Mouse (Mus musculus): ENCODE measurements around the gene Mical2. TPM values are rescaled to one million over a fixed set of nuclear protein-coding genes. Genes with fewer than 3 reads are reported as not detected.

Mical2 gene
- polyA plus RNA-seq, 1 experiment from 2014 or later = 134 TPM

GRCm38 (mm10) chr7:112362574-112363200, 137.0 kb downstream of the Mical2 start:
- peaks cover 53% of the 10 kb centered on the region for H3K4me1 ChIP-seq (replicated peaks)
- H3K9me3 ChIP-seq (replicated peaks) = no peaks in the 10 kb centered on the region
- H3K4me3 ChIP-seq = no peak overlapping the region
- peak overlapping the region; percentile 90 for H3K27ac ChIP-seq
- H3K9ac ChIP-seq = peak overlapping the region; percentile 40; the same call in 1 of the 2 replicates
- H3K36me3 ChIP-seq = no peaks in the 10 kb centered on the region; the same call in 1 of the 2 replicates
- peak; percentile 87 for ATAC-seq (replicated peaks; ENCODE audit: insufficient number of reproducible peaks, insufficient read depth, low FRiP score, low read depth)
- 32% methylated on average over 7 of the region's 7 CpGs for WGBS
- H3K27me3 ChIP-seq = no peaks in the 10 kb centered on the region
- 0 out of 2 replicates have a peak overlapping the region, but pooled peaks have one; percentile 11 for H3K4me2 ChIP-seq

DNA sequence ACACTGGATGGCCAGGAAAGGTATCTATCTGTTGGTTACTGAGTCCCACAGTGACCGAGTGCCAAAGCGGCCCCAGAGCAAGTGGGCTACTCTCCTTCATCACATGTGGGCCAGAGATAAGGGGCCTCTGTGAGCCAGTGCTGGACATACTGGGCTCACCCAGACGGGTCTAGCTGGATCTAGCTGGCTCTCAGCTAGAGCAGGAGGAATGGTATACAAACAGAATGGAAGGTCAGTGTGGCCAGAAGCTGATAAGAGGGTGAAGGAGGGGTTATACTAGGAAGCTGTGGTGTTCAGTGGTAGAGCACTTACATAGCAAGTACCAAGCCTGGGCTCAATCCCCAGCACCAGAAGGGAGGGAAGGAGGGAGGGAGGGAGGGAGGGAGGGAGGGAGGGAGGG, 140.2 kb downstream of the Mical2 start:
- peak overlapping the region; percentile 58 for H3K27ac ChIP-seq
- no peak overlapping the region; the same call in 1 of the 2 replicates for H3K9ac ChIP-seq
- WGBS = 46% methylated on average over 3 of the region's 3 CpGs
- H3K27me3 ChIP-seq = no peaks in the 10 kb centered on the region
- no peaks in the 10 kb centered on the region for H3K36me3 ChIP-seq
- no peak overlapping the region for H3K4me3 ChIP-seq
- H3K4me1 ChIP-seq (replicated peaks) = peaks cover 37% of the 10 kb centered on the region
- no peak overlapping the region for H3K4me2 ChIP-seq
- no peak for ATAC-seq (replicated peaks; ENCODE audit: insufficient number of reproducible peaks, insufficient read depth, low FRiP score, low read depth)
- H3K9me3 ChIP-seq (replicated peaks) = no peaks in the 10 kb centered on the region

- no peak overlapping the region for H3K4me3 ChIP-seq
- H3K27me3 ChIP-seq = no peaks in the 10 kb centered on the region
- WGBS = 29% methylated on average over 2 of the region's 2 CpGs
- H3K9ac ChIP-seq = no peak overlapping the region
- no peak overlapping the region for H3K4me2 ChIP-seq
- H3K27ac ChIP-seq = peak overlapping the region; percentile 15; the same call in 1 of the 2 replicates
- no peaks in the 10 kb centered on the region for H3K36me3 ChIP-seq
- no peaks in the 10 kb centered on the region for H3K9me3 ChIP-seq (replicated peaks)
- peaks cover 11% of the 10 kb centered on the region for H3K4me1 ChIP-seq (replicated peaks)
- ATAC-seq (replicated peaks; ENCODE audit: insufficient number of reproducible peaks, insufficient read depth, low FRiP score, low read depth) = peak; percentile 28; the same call in 1 of the 2 replicates
Measured at GRCm38 (mm10) chr7:112369046-112369445, 143.4 kb downstream of the Mical2 start.

- H3K36me3 ChIP-seq = no peaks in the 10 kb centered on the region
Measured at GRCm38 (mm10) chr7:112369977-112370376, 144.3 kb downstream of the Mical2 start.

GRCm38 (mm10) chr7:112371387-112371786, 145.7 kb downstream of the Mical2 start:
- Histone ChIP-seq H3K27ac (no peak overlapping the region), H3K9me3 (replicated peaks) (no peaks in the 10 kb centered on the region), H3K4me2 (no peak overlapping the region), H3K4me1 (replicated peaks) (peaks cover 20% of the 10 kb centered on the region), H3K27me3 (no peaks in the 10 kb centered on the region), H3K36me3 (no peaks in the 10 kb centered on the region), H3K4me3 (no peak overlapping the region), H3K9ac (no peak overlapping the region)
- no peak for ATAC-seq (replicated peaks; ENCODE audit: insufficient number of reproducible peaks, insufficient read depth, low FRiP score, low read depth)
- WGBS = 86% methylated on average over 2 of the region's 2 CpGs

More at GRCm38 (mm10) chr7:112369977-112370376, 144.3 kb downstream of the Mical2 start:
- no peak for ATAC-seq (replicated peaks; ENCODE audit: insufficient number of reproducible peaks, insufficient read depth, low FRiP score, low read depth)
- no peak overlapping the region for H3K4me2 ChIP-seq
- no peak overlapping the region for H3K4me3 ChIP-seq
- peaks cover 12% of the 10 kb centered on the region for H3K4me1 ChIP-seq (replicated peaks)
- H3K9me3 ChIP-seq (replicated peaks) = no peaks in the 10 kb centered on the region
- H3K9ac ChIP-seq = no peak overlapping the region
- 73% methylated on average over 3 of the region's 3 CpGs for whole genome bisulfite sequencing
- no peak overlapping the region for H3K27ac ChIP-seq
- no peaks in the 10 kb centered on the region for H3K27me3 ChIP-seq

- Histone ChIP-seq H3K9ac (no peak overlapping the region), H3K4me3 (no peak overlapping the region), H3K4me1 (replicated peaks) (peaks cover 33% of the 10 kb centered on the region), H3K4me2 (no peak overlapping the region), H3K9me3 (replicated peaks) (no peaks in the 10 kb centered on the region), H3K27me3 (no peaks in the 10 kb centered on the region), H3K27ac (no peak overlapping the region), H3K36me3 (no peaks in the 10 kb centered on the region)
- ATAC-seq (replicated peaks; ENCODE audit: insufficient number of reproducible peaks, insufficient read depth, low FRiP score, low read depth) = no peak
- WGBS = 92% methylated on average over 5 of the region's 5 CpGs
Measured at GRCm38 (mm10) chr7:112374035-112374434, 148.4 kb downstream of the Mical2 start.

- H3K9me3 ChIP-seq (replicated peaks) = no peaks in the 10 kb centered on the region
- peak overlapping the region; percentile 78 for H3K27ac ChIP-seq
- WGBS = 74% methylated on average over 9 of the region's 9 CpGs
- ATAC-seq (replicated peaks; ENCODE audit: insufficient number of reproducible peaks, insufficient read depth, low FRiP score, low read depth) = no peak; the same call in 1 of the 2 replicates
- no peak overlapping the region for H3K9ac ChIP-seq
- peaks cover 31% of the 10 kb centered on the region for H3K4me1 ChIP-seq (replicated peaks)
- no peak overlapping the region for H3K4me3 ChIP-seq
- H3K36me3 ChIP-seq = no peaks in the 10 kb centered on the region
- H3K27me3 ChIP-seq = no peaks in the 10 kb centered on the region
- no peak overlapping the region for H3K4me2 ChIP-seq
Measured at GRCm38 (mm10) chr7:112375062-112375461, 149.4 kb downstream of the Mical2 start.

DNA sequence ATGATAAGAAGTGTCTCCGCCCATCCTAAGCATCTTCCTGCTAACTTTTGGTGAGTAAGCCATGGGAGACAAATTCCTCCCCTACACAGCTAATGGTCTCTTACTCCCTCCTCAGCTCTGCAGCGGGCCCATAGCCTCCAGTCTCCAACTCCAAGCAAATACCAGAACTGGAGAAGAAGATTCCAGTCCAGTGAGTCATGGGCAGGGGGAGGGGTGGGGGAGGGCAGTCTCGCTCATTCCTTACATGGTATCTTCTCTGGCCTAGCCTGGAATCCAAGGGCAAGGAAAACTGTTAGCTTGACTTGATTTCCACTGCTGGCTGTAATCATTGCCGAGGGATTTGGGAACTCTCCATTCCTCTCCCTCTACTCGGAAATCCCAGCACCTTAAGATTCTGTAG, 150.2 kb downstream of the Mical2 start:
- Histone ChIP-seq H3K4me1 (replicated peaks) (peaks cover 31% of the 10 kb centered on the region), H3K9me3 (replicated peaks) (no peaks in the 10 kb centered on the region), H3K27me3 (no peaks in the 10 kb centered on the region), H3K27ac (peak overlapping the region; percentile 78), H3K9ac (no peak overlapping the region), H3K4me3 (no peak overlapping the region), H3K4me2 (no peak overlapping the region), H3K36me3 (no peaks in the 10 kb centered on the region)
- WGBS = 24% methylated on average over 5 of the region's 5 CpGs
- peak; percentile 70 for ATAC-seq (replicated peaks; ENCODE audit: insufficient number of reproducible peaks, insufficient read depth, low FRiP score, low read depth)

DNA sequence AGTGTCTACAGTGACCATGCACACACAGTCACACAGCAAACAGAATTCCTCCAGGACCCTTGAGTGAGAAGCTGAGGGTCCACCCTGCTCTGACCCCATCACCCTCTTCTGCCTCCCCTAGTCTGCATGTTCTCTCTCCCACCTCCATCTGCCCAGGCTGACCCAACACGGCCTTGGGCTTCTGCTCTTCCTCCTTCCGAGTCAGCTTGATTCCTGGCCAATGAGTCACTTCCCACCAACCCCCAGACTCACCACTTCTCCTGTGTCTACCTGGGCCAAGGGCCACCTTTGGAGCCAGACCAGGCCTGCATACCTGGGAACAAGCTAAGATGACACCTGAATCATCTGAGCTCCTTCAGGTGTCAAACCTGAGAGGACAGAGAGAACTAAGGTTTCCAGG, 151.0 kb downstream of the Mical2 start:
- H3K27ac ChIP-seq = peak overlapping the region; percentile 78
- H3K4me2 ChIP-seq = no peak overlapping the region
- no peak overlapping the region for H3K9ac ChIP-seq

GRCm38 (mm10) chr7:112377314-112377713, 151.7 kb downstream of the Mical2 start:
- Histone ChIP-seq H3K9me3 (replicated peaks) (no peaks in the 10 kb centered on the region), H3K4me3 (no peak overlapping the region), H3K27ac (peak overlapping the region; percentile 78; the same call in 1 of the 2 replicates), H3K27me3 (no peaks in the 10 kb centered on the region), H3K4me2 (no peak overlapping the region), H3K9ac (no peak overlapping the region), H3K4me1 (replicated peaks) (peaks cover 31% of the 10 kb centered on the region), H3K36me3 (0 out of 2 replicates have a peak, but pooled peaks cover 4% of the 10 kb centered on the region)
- 45% methylated on average over 8 of the region's 8 CpGs for WGBS
- 0 out of 2 replicates have a peak, but pooled peaks have one; percentile 54 for ATAC-seq (replicated peaks; ENCODE audit: insufficient number of reproducible peaks, insufficient read depth, low FRiP score, low read depth)

More for the DNA sequence above, 151.0 kb downstream of the Mical2 start:
- ATAC-seq (replicated peaks; ENCODE audit: insufficient number of reproducible peaks, insufficient read depth, low FRiP score, low read depth) = no peak
- no peaks in the 10 kb centered on the region for H3K27me3 ChIP-seq
- no peaks in the 10 kb centered on the region for H3K36me3 ChIP-seq
- H3K4me1 ChIP-seq (replicated peaks) = peaks cover 31% of the 10 kb centered on the region
- H3K4me3 ChIP-seq = no peak overlapping the region
- H3K9me3 ChIP-seq (replicated peaks) = no peaks in the 10 kb centered on the region
- 36% methylated on average over 2 of the region's 2 CpGs for WGBS

- Histone ChIP-seq H3K9ac (no peak overlapping the region), H3K36me3 (0 out of 2 replicates have a peak, but pooled peaks cover 4% of the 10 kb centered on the region), H3K27me3 (no peaks in the 10 kb centered on the region), H3K4me3 (no peak overlapping the region), H3K9me3 (replicated peaks) (no peaks in the 10 kb centered on the region), H3K27ac (peak overlapping the region; percentile 10), H3K4me2 (no peak overlapping the region), H3K4me1 (replicated peaks) (peaks cover 31% of the 10 kb centered on the region)
- 80% methylated on average over 5 of the region's 5 CpGs for WGBS
- no peak for ATAC-seq (replicated peaks; ENCODE audit: insufficient number of reproducible peaks, insufficient read depth, low FRiP score, low read depth)
Measured at GRCm38 (mm10) chr7:112378056-112378455, 152.4 kb downstream of the Mical2 start.

DNA sequence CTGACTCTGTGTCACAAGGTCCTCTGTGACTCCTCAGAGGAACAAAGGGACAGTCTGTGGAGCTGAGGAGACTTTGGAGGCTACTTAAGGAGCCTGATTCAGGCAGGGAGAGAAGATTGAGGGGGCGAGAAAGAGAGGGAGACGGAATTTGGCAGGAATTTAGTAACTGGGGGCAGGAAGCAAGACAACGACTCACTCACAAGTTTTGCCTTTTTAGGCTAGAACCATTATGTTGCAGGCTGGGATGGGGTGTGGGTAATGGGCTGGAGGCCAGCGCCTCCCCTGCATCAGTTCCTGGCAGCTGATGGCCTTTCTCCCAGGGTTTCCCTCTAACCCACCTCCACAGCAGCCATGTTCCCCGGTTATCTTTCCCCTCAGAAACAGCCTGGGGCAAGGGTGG, 152.8 kb downstream of the Mical2 start:
- H3K27me3 ChIP-seq = no peaks in the 10 kb centered on the region
- WGBS = 56% methylated on average over 5 of the region's 5 CpGs
- no peak overlapping the region for H3K4me2 ChIP-seq
- H3K4me1 ChIP-seq (replicated peaks) = peaks cover 31% of the 10 kb centered on the region
- ATAC-seq (replicated peaks; ENCODE audit: insufficient number of reproducible peaks, insufficient read depth, low FRiP score, low read depth) = no peak
- 0 out of 2 replicates have a peak, but pooled peaks cover 4% of the 10 kb centered on the region for H3K36me3 ChIP-seq
- H3K27ac ChIP-seq = peak overlapping the region; percentile 10
- H3K9me3 ChIP-seq (replicated peaks) = no peaks in the 10 kb centered on the region
- no peak overlapping the region for H3K9ac ChIP-seq
- H3K4me3 ChIP-seq = no peak overlapping the region
